Mouse (Mus musculus): ENCODE data around the gene Lrfn3. TPM values are rescaled to one million over a fixed set of nuclear protein-coding genes. Genes with fewer than 3 reads are reported as not detected.

The Lrfn3 gene
- total RNA-seq (2021) = 10 to 100 TPM; 48.1 to 48.2 TPM

GRCm38 (mm10) chr7:30362652-30363343 lies at the start of gene Lrfn3:
Gene Lrfn3, minus strand, starts transcription at chr7:30362772.
- intact Hi-C loops (cut with DNase I) = no loop called here
- DNase-seq (ENCODE audit: extremely low spot score in 1 of 2, low spot score in 2 of 2) = peak; percentile 69 to 82

- intact Hi-C loops (cut with DNase I) = no loop called here
- no peak for DNase-seq (ENCODE audit: extremely low spot score in 1 of 2, low spot score in 2 of 2)
These were observed 48.5 kb upstream of the Lrfn3 start for GRCm38 (mm10) chr7:30411023-30411422.

GRCm38 (mm10) chr7:30409789-30410188 lies 47.2 kb upstream of the Lrfn3 start:
- intact Hi-C loops (cut with DNase I) = no loop called here
- no peak for DNase-seq (ENCODE audit: extremely low spot score in 1 of 2, low spot score in 2 of 2)

- no peak for DNase-seq (ENCODE audit: extremely low spot score in 1 of 2, low spot score in 2 of 2)
- intact Hi-C loops (cut with DNase I) = no loop called here
These were observed 46.1 kb upstream of the Lrfn3 start for GRCm38 (mm10) chr7:30408639-30409038.

DNA sequence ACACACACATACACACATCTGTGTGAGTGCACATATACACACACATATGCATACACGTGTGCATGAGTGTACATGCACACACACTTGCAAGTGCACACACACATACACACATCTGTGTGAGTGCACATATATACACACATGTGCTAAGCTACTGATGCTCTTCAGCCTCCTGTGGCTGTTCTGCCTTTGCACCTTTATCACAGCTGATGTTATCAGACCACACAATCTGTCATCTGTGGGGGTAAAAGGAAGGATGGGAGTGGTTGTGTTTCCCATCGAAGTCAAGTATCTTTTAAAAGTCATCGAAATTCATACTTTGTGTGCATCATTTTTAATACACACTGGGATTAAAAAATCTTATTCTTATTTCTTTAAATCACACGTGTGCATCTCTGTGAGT lies 39.8 kb upstream of the Lrfn3 start:
- no peak for DNase-seq (ENCODE audit: extremely low spot score in 1 of 2, low spot score in 2 of 2)
- intact Hi-C loops (cut with DNase I) = no loop called here

GRCm38 (mm10) chr7:30399671-30400070 lies 37.1 kb upstream of the Lrfn3 start:
- no peak for DNase-seq (ENCODE audit: extremely low spot score in 1 of 2, low spot score in 2 of 2)
- intact Hi-C loops (cut with DNase I) = no loop called here

DNA sequence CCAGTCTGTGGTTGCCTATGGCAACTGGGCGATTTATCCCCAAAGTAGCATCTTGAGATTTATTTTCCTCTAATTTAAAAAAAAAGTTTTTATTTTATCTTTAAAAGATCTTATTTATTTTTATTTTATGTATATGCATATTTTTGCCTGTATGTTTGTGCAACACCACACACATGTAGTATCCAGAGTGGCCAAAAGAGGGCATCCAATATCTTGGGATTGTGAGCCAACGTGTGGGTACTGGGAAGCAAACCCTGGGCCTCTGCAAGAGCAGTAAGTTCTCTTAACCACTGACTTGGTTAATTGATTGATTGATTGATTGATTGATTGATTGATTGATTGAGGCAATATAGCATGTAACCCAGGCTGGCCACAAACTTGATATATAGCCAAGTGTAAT lies 32.3 kb upstream of the Lrfn3 start:
- intact Hi-C loops (cut with DNase I) = no loop called here
- DNase-seq (ENCODE audit: extremely low spot score in 1 of 2, low spot score in 2 of 2) = no peak

GRCm38 (mm10) chr7:30394379-30394778 lies 31.8 kb upstream of the Lrfn3 start:
- peak; percentile 29 to 40 for DNase-seq (ENCODE audit: extremely low spot score in 1 of 2, low spot score in 2 of 2)
- intact Hi-C loops (cut with DNase I) = no loop called here

DNA sequence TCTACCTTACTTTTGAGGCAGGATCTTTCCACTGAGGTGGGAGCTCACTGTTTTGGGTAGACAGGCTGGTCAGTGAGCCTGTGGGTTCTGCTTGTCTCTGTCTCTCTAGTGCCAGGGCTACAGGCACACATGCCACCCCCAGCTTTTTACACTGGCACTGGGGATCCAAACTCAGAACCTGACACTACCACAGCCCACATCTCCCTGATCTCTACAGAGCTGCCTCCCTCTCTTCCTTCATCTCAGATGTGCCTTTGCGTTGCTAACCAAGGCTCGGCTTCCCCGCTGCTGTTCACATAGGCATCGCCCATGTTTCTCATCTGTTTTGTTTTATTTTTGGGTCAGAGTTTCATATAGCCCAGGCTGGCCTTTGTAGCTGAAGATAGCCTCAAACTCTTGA lies 31.1 kb upstream of the Lrfn3 start:
- intact Hi-C loops (cut with DNase I) = no loop called here
- no peak for DNase-seq (ENCODE audit: extremely low spot score in 1 of 2, low spot score in 2 of 2)

- intact Hi-C loops (cut with DNase I) = no loop called here
- DNase-seq (ENCODE audit: extremely low spot score in 1 of 2, low spot score in 2 of 2) = no peak
These were observed 30.4 kb upstream of the Lrfn3 start for GRCm38 (mm10) chr7:30392746-30393520.

GRCm38 (mm10) chr7:30384106-30384505 lies 21.5 kb upstream of the Lrfn3 start:
- no peak for DNase-seq (ENCODE audit: extremely low spot score in 1 of 2, low spot score in 2 of 2)
- intact Hi-C loops (cut with DNase I) = no loop called here

DNA sequence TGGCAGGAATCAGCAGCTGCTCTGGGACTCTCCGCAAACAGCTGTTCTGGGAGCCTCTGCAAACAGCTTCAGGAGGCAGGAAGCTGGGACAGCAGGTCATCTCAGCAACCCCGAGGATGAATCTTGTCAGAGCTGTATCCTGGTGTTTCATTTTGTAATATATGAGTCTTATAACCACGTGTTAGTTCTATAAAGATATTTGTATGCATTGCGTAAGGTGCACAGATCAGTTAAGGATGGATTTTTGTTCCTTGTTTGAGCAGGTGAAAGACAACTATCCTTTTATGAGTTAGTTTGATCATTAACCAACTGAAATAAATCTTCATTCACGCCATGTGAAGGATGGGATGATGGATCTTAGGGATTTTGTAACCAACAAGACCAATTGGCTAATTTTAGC lies 17.5 kb upstream of the Lrfn3 start:
- intact Hi-C loops (cut with DNase I) = no loop called here
- no peak for DNase-seq (ENCODE audit: extremely low spot score in 1 of 2, low spot score in 2 of 2)

- intact Hi-C loops (cut with DNase I) = loop anchor here (2.0 kb wide), 1 partner anchor 59 kb away; no protein-coding TSS in a partner anchor
- peak; percentile 93 to 96 for DNase-seq (ENCODE audit: extremely low spot score in 1 of 2, low spot score in 2 of 2)
These were observed 11.0 kb upstream of the Lrfn3 start for GRCm38 (mm10) chr7:30373501-30373962.

DNA sequence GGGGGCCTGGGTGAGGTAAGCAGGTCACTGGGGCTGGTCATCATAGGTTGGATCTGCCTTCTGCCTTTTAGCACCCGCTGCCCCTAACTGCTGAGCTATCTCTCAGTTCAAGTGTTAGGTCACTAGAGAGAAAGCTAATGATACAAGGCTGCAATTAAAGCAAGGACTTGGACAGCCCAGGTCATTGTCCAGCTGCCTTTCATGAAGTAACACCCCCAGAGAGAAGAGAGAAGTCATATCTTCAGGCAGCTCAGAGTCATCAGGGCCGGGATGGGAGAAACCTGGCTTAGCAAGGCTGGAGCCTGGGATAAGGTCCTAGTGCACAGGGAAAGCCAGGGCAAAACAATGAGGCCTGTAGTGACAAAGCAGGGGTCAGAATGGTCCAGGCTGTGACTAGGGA lies 4.9 kb upstream of the Lrfn3 start:
- no peak for DNase-seq (ENCODE audit: extremely low spot score in 1 of 2, low spot score in 2 of 2)
- intact Hi-C loops (cut with DNase I) = no loop called here

GRCm38 (mm10) chr7:30363344-30363738 lies 769 bp upstream of the Lrfn3 start:
- intact Hi-C loops (cut with DNase I) = no loop called here
- DNase-seq (ENCODE audit: extremely low spot score in 1 of 2, low spot score in 2 of 2) = no peak

DNA sequence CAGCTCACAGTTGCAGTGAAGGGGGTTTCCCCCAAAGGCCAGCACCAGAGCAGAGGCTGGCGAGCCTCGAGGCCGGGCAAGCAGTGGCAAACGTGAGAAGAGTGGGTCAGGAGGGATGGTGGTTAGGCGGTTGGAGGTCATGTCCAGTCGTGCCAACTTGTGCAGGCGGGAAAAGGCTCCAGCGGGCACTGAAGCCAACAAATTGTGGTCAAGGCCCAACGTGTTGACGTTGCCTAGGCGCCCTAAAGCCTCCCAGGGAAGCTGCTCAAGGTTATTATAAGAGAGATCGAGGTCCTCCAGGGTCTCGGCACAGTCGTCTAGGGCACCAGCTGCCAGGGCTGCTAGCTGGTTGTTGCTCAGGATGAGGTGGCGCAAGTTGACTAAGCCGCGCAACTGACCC lies 2.5 kb downstream of the Lrfn3 start:
- no peak for DNase-seq (ENCODE audit: extremely low spot score in 1 of 2, low spot score in 2 of 2)
- intact Hi-C loops (cut with DNase I) = no loop called here

- intact Hi-C loops (cut with DNase I) = no loop called here
- no peak for DNase-seq (ENCODE audit: extremely low spot score in 1 of 2, low spot score in 2 of 2)
These were observed 3.2 kb downstream of the Lrfn3 start for GRCm38 (mm10) chr7:30359276-30359865.

DNA sequence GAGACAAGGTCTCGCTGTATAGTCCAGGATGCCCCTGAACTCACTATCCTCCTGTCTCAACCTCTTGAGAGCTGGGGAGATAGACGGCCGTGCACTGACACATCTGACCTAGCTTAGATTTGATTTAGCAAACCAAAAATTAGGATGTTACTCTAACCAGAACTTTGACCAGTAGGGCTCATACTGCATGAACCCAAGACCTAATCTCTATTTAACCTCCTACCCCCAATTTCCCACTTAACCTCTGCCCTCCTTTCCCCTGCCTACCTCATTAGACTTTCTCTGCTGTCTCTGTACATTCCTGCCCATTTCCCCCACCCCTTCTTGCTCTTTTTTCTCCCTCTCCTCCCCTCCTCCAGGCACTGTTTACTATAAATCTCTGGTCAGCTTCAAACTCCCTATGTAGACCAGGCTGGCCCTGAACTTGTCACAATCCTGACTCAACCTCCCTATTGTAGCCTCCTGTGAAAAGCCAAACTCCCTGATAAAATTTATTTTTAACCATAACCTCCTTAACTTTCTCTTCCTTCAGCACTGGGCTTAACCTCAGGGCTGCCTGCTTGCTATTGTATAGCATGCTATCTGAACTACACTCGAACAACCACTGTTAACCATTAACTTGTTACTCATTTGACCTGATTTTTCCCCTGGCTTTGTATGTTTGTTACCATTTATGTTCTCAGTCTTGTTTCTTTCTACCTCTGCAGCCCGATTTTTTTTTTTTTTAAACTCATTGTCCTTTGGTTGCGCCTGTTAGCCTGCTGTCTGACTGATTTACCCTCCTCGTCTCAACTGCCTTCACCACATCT lies 4.0 kb downstream of the Lrfn3 start:
- intact Hi-C loops (cut with DNase I) = no loop called here
- DNase-seq (ENCODE audit: extremely low spot score in 1 of 2, low spot score in 2 of 2) = no peak

DNA sequence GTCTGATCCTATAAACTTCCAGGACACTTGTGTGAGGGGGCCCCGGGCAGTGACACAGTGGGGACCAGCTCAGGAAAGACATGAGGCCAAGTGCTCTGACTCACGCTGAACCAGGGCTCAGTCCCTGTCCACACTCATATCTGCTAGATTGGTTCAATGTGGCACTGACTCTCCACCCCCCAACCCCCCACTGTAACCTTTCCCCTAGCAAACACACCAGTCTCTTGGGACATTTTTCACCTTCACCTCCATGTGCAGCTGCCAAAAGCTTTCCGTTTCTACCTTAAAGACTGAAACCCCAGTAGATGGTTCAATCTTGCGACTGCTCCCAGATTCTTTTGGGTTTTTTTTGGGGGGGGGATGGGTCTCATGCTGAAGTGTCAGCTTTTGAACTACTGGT lies 8.5 kb downstream of the Lrfn3 start:
- DNase-seq (ENCODE audit: extremely low spot score in 1 of 2, low spot score in 2 of 2) = no peak
- intact Hi-C loops (cut with DNase I) = no loop called here

All from left cerebral cortex, postnatal 10 days (tissue).